Mouse (Mus musculus) liver, postnatal 0 days (tissue): ENCODE results near the gene Usp30.
A peak's percentile ranks its signal among the peaks of the same experiment; 100 is the strongest.

Source experiments
- CTCF ChIP-seq: sonication (generic); IDR thresholded peaks from 2 replicates; pipeline ENCODE4 v1.5.1; 2016; ENCODE audit warnings: antibody characterized with exemption, low read depth
- EP300 ChIP-seq: IDR thresholded peaks from 2 replicates; pipeline ENCODE4 v1.6.1; 2016; ENCODE audit warnings: antibody characterized with exemption, low read depth, mild to moderate bottlenecking

DNA sequence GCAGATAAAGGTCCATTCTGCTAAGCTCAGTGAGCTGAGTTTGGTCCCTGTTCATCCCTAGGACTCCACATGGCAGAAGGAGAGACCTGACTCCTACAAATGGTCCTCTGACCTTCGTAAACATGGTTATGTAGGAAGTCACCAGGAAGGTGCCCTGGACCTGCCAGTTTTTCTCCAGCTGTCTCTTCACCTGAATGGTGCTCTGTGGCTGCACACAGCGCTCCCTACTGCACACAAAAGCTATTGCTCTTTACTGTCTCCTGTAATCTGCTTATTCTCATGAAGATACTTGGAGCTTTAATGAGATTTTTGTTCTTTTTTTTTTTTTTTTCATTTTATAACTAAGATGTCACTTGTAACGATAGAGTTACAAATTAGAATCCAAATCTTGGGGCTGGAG lies 18.7 kb upstream of the Usp30 start:
- TF ChIP-seq CTCF (peak; percentile 41), EP300 (no peak)
